Mouse (Mus musculus): ENCODE data around the gene Vegfb. TPM values are rescaled to one million over a fixed set of nuclear protein-coding genes. Genes with fewer than 3 reads are reported as not detected.

Vegfb gene
- polyA plus RNA-seq, 1 experiment from 2014 or later, result 26.2 TPM

- no peak overlapping the region for H3K27ac ChIP-seq (replicated peaks)
- 95% methylated on average over 19 of the region's 19 CpGs for WGBS
These were observed 12.1 kb upstream of the Vegfb start for GRCm38 (mm10) chr19:6999360-7000063.

DNA sequence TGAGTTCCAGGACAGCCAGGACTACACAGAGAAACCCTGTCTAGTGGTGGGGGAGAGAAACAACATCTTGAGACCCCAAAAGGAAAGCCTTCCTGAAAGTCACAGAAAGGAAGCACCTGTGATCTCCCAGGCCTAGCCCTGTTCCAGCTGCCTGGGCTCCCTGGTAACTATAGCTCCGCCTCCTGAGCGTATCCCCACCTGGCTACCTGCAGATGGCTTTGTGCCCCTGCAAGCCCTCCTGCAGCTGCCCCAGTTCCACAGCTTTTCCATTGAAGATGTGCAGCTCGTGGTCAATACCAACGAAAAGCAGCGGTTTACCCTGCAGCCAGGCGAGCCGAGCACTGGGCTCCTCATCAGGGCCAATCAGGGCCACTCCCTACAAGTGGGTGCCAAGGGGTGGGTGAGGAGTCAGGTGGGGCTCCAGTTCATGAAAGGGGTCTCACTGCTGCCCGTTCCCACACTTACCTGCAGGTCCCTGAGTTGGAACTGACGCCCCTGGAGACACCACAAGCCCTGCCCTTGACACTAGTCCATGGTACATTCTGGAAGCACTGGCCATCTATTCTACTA is 10.4 kb upstream of the Vegfb start:
- H3K9ac ChIP-seq (ENCODE audit: low read length), result no peak overlapping the region
- WGBS, result 83% methylated on average over 9 of the region's 9 CpGs
- no peak for TF ChIP-seq CTCF (IDR thresholded peaks at IDR 0.05; ENCODE audit: low read depth)
- no peak for TF ChIP-seq EP300 (optimal IDR thresholded peaks at IDR 0.05)

More at GRCm38 (mm10) chr19:6999360-7000063, 12.1 kb upstream of the Vegfb start:
- TF ChIP-seq EP300 (optimal IDR thresholded peaks at IDR 0.05) (no peak), CTCF (IDR thresholded peaks at IDR 0.05; ENCODE audit: low read depth) (no peak)
- ATAC-seq (ENCODE audit: low FRiP score, low TSS enrichment) (peak; percentile 36; the same call in 1 of the 2 replicates), DNase-seq (ENCODE audit: low spot score) (peak; percentile 47)
- H3K27me3 ChIP-seq (ENCODE audit: control insufficient read depth, insufficient read depth, low read length), result no peaks in the 10 kb centered on the region
- H3K4me2 ChIP-seq (replicated peaks; ENCODE audit: low read depth), result no peak overlapping the region
- H3K4me3 ChIP-seq (ENCODE audit: low read depth, low read length), result no peak overlapping the region
- H3K4me1 ChIP-seq (replicated peaks; ENCODE audit: control insufficient read depth, insufficient read depth), result peaks cover 7% of the 10 kb centered on the region
- no peaks in the 10 kb centered on the region for H3K9me3 ChIP-seq (ENCODE audit: control insufficient read depth, low read length)
- no peak overlapping the region for H3K9ac ChIP-seq (ENCODE audit: low read length)
- 0 out of 2 replicates have a peak, but pooled peaks cover 4% of the 10 kb centered on the region for H3K36me3 ChIP-seq (ENCODE audit: control insufficient read depth, insufficient read depth, low read length)

GRCm38 (mm10) chr19:6996006-6996405 is 8.6 kb upstream of the Vegfb start, which contains the start of the genes Nudt22 and Trpt1:
Gene Nudt22 (minus strand): TSS chr19:6996117.
Gene Trpt1 (plus strand): TSS chr19:6996131.
- Histone ChIP-seq H3K9me3 (ENCODE audit: control insufficient read depth, low read length) (no peaks in the 10 kb centered on the region), H3K4me3 (ENCODE audit: low read depth, low read length) (peak within 1 kb of the TSS; percentile 61), H3K36me3 (ENCODE audit: control insufficient read depth, insufficient read depth, low read length) (0 out of 2 replicates have a peak, but pooled peaks cover 4% of the 10 kb centered on the region), H3K27me3 (ENCODE audit: control insufficient read depth, insufficient read depth, low read length) (no peaks in the 10 kb centered on the region), H3K9ac (ENCODE audit: low read length) (peak within 1 kb of the TSS; percentile 75), H3K4me1 (replicated peaks; ENCODE audit: control insufficient read depth, insufficient read depth) (peaks cover 12% of the 10 kb centered on the region), H3K4me2 (replicated peaks; ENCODE audit: low read depth) (peak within 1 kb of the TSS; percentile 93), H3K27ac (replicated peaks) (peak within 1 kb of the TSS; percentile 75)
- peak; percentile 79 for ATAC-seq (ENCODE audit: low FRiP score, low TSS enrichment)
- DNase-seq (ENCODE audit: low spot score), result peak; percentile 92
- TF ChIP-seq EP300 (optimal IDR thresholded peaks at IDR 0.05), result no peak
- no peak for TF ChIP-seq CTCF (IDR thresholded peaks at IDR 0.05; ENCODE audit: low read depth)
- 0% methylated on average over 24 of the region's 24 CpGs for WGBS

More for the DNA sequence above, 10.4 kb upstream of the Vegfb start:
- no peak for ATAC-seq (ENCODE audit: low FRiP score, low TSS enrichment)
- Histone ChIP-seq H3K4me3 (ENCODE audit: low read depth, low read length) (no peak overlapping the region), H3K9me3 (ENCODE audit: control insufficient read depth, low read length) (no peaks in the 10 kb centered on the region), H3K4me1 (replicated peaks; ENCODE audit: control insufficient read depth, insufficient read depth) (peaks cover 11% of the 10 kb centered on the region), H3K27ac (replicated peaks) (no peak overlapping the region), H3K4me2 (replicated peaks; ENCODE audit: low read depth) (no peak overlapping the region), H3K36me3 (ENCODE audit: control insufficient read depth, insufficient read depth, low read length) (0 out of 2 replicates have a peak, but pooled peaks cover 4% of the 10 kb centered on the region), H3K27me3 (ENCODE audit: control insufficient read depth, insufficient read depth, low read length) (no peaks in the 10 kb centered on the region)
- no peak for DNase-seq (ENCODE audit: low spot score)

- WGBS, result 47% methylated on average over 21 of the region's 21 CpGs
- Histone ChIP-seq H3K27ac (replicated peaks) (peak overlapping the region; percentile 53), H3K4me3 (ENCODE audit: low read depth, low read length) (peak overlapping the region; percentile 61), H3K36me3 (ENCODE audit: control insufficient read depth, insufficient read depth, low read length) (0 out of 2 replicates have a peak, but pooled peaks cover 4% of the 10 kb centered on the region), H3K4me2 (replicated peaks; ENCODE audit: low read depth) (peak overlapping the region; percentile 93), H3K9me3 (ENCODE audit: control insufficient read depth, low read length) (no peaks in the 10 kb centered on the region), H3K4me1 (replicated peaks; ENCODE audit: control insufficient read depth, insufficient read depth) (peaks cover 12% of the 10 kb centered on the region), H3K9ac (ENCODE audit: low read length) (peak overlapping the region; percentile 75), H3K27me3 (ENCODE audit: control insufficient read depth, insufficient read depth, low read length) (no peaks in the 10 kb centered on the region)
- DNase-seq (ENCODE audit: low spot score), result peak; percentile 16
- TF ChIP-seq CTCF (IDR thresholded peaks at IDR 0.05; ENCODE audit: low read depth) (peak; percentile 22), EP300 (optimal IDR thresholded peaks at IDR 0.05) (no peak)
- ATAC-seq (ENCODE audit: low FRiP score, low TSS enrichment), result no peak
These were observed 8.0 kb upstream of the Vegfb start for GRCm38 (mm10) chr19:6995255-6995991.

- whole genome bisulfite sequencing, result 94% methylated on average over 8 of the region's 8 CpGs
- Histone ChIP-seq H3K27me3 (ENCODE audit: control insufficient read depth, insufficient read depth, low read length) (no peaks in the 10 kb centered on the region), H3K9ac (ENCODE audit: low read length) (0 out of 2 replicates have a peak overlapping the region, but pooled peaks have one; percentile 75), H3K36me3 (ENCODE audit: control insufficient read depth, insufficient read depth, low read length) (0 out of 2 replicates have a peak, but pooled peaks cover 4% of the 10 kb centered on the region), H3K4me2 (replicated peaks; ENCODE audit: low read depth) (peak overlapping the region; percentile 93), H3K9me3 (ENCODE audit: control insufficient read depth, low read length) (no peaks in the 10 kb centered on the region), H3K4me1 (replicated peaks; ENCODE audit: control insufficient read depth, insufficient read depth) (peaks cover 12% of the 10 kb centered on the region), H3K27ac (replicated peaks) (no peak overlapping the region), H3K4me3 (ENCODE audit: low read depth, low read length) (no peak overlapping the region)
- ATAC-seq (ENCODE audit: low FRiP score, low TSS enrichment), result no peak
- no peak for TF ChIP-seq EP300 (optimal IDR thresholded peaks at IDR 0.05)
- TF ChIP-seq CTCF (IDR thresholded peaks at IDR 0.05; ENCODE audit: low read depth), result no peak
- peak; percentile 12 for DNase-seq (ENCODE audit: low spot score)
These were observed 7.0 kb upstream of the Vegfb start for GRCm38 (mm10) chr19:6994489-6994888.

Measured in stomach, postnatal 0 days (tissue).